Mouse (Mus musculus) liver, postnatal 0 days (tissue): ENCODE results near the gene Stk32b. TPM values are rescaled to one million over a fixed set of nuclear protein-coding genes. Genes with fewer than 3 reads are reported as not detected.

Experiments used
- ATAC-seq: fragments of 200-750 bp; cut with Nextera tagmentation; 2 replicates; pipeline ENCODE4 v1.8.0; 2017; ENCODE audit warnings: mild to moderate bottlenecking, moderate library complexity
- DNase-seq: peaks from one replicate; pipeline ENCODE4 v3.0.0-alpha.2; 2016
- H3K27ac ChIP-seq: fragments of 300-500 bp; sonication (generic); 2 replicates; pipeline ENCODE4 v1.5.1; 2014; ENCODE audit warnings: antibody characterized with exemption, moderate library complexity, mild to moderate bottlenecking, low read depth
- H3K27me3 ChIP-seq: fragments of 300-500 bp; sonication (generic); 2 replicates; pipeline ENCODE4 v1.6.1; 2014; ENCODE audit warnings: low read length, control low read depth, mixed read lengths; ENCODE audit not compliant: insufficient read depth
- H3K36me3 ChIP-seq: fragments of 300-500 bp; sonication (generic); replicated peaks from 2 replicates; pipeline ENCODE4 v1.6.1; 2014; ENCODE audit warnings: mild to moderate bottlenecking, control low read depth, low read length, moderate library complexity, mixed read lengths; ENCODE audit not compliant: insufficient read depth
- H3K4me1 ChIP-seq: fragments of 300-500 bp; sonication (generic); 2 replicates; pipeline ENCODE4 v1.6.1; 2014; ENCODE audit warnings: antibody characterized with exemption, mild to moderate bottlenecking, control low read depth; ENCODE audit not compliant: insufficient read depth
- H3K4me2 ChIP-seq: fragments of 300-500 bp; sonication (generic); 2 replicates; pipeline ENCODE4 v1.6.1; 2014; ENCODE audit warnings: low read depth, mild to moderate bottlenecking, low read length, moderate library complexity, mixed read lengths
- H3K4me3 ChIP-seq: fragments of 300-500 bp; sonication (generic); 2 replicates; pipeline ENCODE4 v1.5.1; 2014; ENCODE audit warnings: low read depth, low read length
- H3K9ac ChIP-seq: fragments of 300-500 bp; sonication (generic); replicated peaks from 2 replicates; pipeline ENCODE4 v1.6.1; 2014; ENCODE audit warnings: mild to moderate bottlenecking, moderate library complexity
- H3K9me3 ChIP-seq: fragments of 300-500 bp; sonication (generic); 2 replicates; pipeline ENCODE4 v1.6.1; 2016; ENCODE audit warnings: mild to moderate bottlenecking, control low read depth, low read length, mixed read lengths
- CTCF ChIP-seq: sonication (generic); IDR thresholded peaks from 2 replicates; pipeline ENCODE4 v1.5.1; 2016; ENCODE audit warnings: antibody characterized with exemption, low read depth
- EP300 ChIP-seq: IDR thresholded peaks from 2 replicates; pipeline ENCODE4 v1.6.1; 2016; ENCODE audit warnings: antibody characterized with exemption, low read depth, mild to moderate bottlenecking
- WGBS: fragments of 180-500 bp; shearing (Covaris S2); extraction: QIAGEN DNeasy Blood & Tissue Kit; methylation state at CpG from one replicate; pipeline ENCODE4 v1.1.7; 2014; ENCODE audit not compliant: insufficient replicate concordance; 5-methylcytosine and 5-hydroxymethylcytosine counted together
- polyA plus RNA-seq: library from polyadenylated mRNA; unstranded; fragments of >200 nt; fragmentation: Nextera tagmentation; extraction: Ambion mirVana; gene quantifications from 2 replicates; pipeline ENCODE4 v1.2.1, GENCODE M21; 2015

The Stk32b gene
- 0.05 and 0.09 TPM in 2 replicates for polyA plus RNA-seq

DNA sequence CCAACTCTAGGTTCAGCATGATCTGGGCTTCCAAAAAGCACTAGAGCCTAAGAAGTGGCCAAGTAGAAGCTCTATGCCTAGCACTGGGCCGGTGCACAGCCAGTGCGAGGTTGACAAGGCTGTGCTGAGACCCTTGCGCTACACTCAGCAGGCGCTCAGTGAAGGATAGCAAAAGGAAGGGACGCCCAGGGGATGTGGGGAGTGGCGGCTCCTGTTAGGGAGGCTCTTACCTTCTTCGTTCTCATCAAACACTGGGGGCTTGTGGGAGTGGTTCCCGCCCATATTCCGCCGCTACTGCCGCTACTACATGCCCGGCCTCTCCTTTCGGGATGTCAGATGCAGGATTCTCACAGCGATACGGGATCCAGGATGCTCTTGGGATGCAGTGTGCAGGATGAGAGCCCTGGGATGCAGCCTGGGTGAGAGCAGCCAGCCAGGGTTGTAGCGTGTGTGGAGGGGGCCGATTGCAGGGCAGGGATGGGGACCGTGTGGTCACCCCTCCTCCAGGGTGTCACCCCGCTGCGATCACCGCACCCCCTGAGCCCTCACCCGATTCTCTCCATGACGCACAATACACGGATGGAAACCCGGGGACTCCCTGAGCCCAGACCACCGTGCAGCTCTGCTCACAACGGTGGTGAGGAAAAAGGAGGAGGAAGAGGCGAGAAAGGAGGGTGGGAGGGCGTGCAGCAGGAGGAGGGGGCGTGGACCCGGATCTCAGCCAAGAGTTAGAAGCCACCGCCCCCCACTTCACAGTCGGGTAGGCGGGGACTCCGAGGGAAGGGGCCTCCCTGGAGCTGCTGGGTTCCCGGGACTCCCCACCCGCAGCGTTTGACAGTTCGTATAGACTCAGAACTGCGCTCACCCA lies at the start of gene Stk32b:
Stk32b (minus strand) TSS at position 667 of the 868 bp plus-strand sequence.
- Histone ChIP-seq H3K36me3 (no peaks in the 10 kb centered on the region), H3K4me3 (no peak within 1 kb of the TSS), H3K9me3 (no peaks in the 10 kb centered on the region; the same call in 1 of the 2 replicates), H3K27ac (no peak within 1 kb of the TSS), H3K4me2 (peak within 1 kb of the TSS; percentile 53), H3K27me3 (peaks cover 17% of the 10 kb centered on the region), H3K9ac (no peak within 1 kb of the TSS), H3K4me1 (no peaks in the 10 kb centered on the region; the same call in 1 of the 2 replicates)
- ATAC-seq: no peak
- WGBS: 2% methylated on average over 40 of the region's 40 CpGs
- TF ChIP-seq EP300 (no peak), CTCF (no peak)
- DNase-seq: no peak

DNA sequence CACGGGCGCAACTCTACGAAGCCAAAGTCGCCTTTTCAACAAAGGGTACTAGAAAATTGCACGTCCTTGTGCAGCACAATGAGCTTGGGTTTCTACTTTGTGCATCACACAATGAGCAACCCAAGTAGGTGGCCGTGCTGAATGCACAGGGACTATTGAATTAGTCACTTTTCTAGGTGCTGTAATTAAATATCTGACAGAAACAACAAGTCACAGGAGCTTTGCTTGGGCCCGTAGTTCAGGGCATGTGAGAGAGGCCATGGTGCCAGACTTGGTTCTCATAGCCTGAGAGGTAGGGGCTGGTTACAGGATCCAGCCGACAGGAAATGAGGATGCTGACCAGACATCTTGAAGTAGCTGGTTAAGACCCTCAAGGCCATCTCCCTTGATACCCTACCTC lies 48.9 kb upstream of the Stk32b start:
- no peak overlapping the region for H3K4me3 ChIP-seq
- no peak overlapping the region for H3K27ac ChIP-seq
- TF ChIP-seq CTCF (no peak), EP300 (no peak)
- DNase-seq: no peak
- no peaks in the 10 kb centered on the region for H3K9me3 ChIP-seq
- 77% methylated on average over 8 of the region's 8 CpGs for WGBS
- H3K4me2 ChIP-seq: no peak overlapping the region
- H3K27me3 ChIP-seq: no peaks in the 10 kb centered on the region
- H3K4me1 ChIP-seq: no peaks in the 10 kb centered on the region
- H3K36me3 ChIP-seq: no peaks in the 10 kb centered on the region
- no peak for ATAC-seq
- no peak overlapping the region for H3K9ac ChIP-seq

DNA sequence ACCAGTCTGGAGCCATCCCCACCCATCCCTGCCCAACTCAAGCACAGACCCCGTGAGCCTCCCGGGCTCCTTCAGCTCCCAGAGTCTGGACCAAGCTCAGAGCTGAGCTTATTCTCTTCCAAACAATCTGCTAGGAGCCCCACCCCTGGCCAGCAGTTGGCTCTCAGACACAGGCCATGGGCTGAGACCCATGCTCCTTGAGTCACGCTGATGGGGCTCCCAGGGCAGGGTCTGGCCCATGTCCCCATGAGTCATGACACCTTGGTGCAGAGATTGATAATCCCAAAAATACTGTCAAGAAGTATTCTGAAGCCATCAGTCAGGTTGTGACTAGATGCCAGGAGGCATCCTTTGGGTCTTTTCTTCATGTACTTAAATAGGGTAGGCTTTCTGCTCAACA lies 45.1 kb upstream of the Stk32b start:
- H3K4me3 ChIP-seq: no peak overlapping the region
- H3K27ac ChIP-seq: no peak overlapping the region
- H3K27me3 ChIP-seq: no peaks in the 10 kb centered on the region
- TF ChIP-seq EP300: no peak
- TF ChIP-seq CTCF: no peak
- H3K9me3 ChIP-seq: no peaks in the 10 kb centered on the region
- no peak overlapping the region for H3K4me2 ChIP-seq
- ATAC-seq (no peak), DNase-seq (no peak)
- no peak overlapping the region for H3K9ac ChIP-seq
- WGBS: 90% methylated on average over 3 of the region's 3 CpGs
- H3K36me3 ChIP-seq: no peaks in the 10 kb centered on the region
- H3K4me1 ChIP-seq: no peaks in the 10 kb centered on the region

DNA sequence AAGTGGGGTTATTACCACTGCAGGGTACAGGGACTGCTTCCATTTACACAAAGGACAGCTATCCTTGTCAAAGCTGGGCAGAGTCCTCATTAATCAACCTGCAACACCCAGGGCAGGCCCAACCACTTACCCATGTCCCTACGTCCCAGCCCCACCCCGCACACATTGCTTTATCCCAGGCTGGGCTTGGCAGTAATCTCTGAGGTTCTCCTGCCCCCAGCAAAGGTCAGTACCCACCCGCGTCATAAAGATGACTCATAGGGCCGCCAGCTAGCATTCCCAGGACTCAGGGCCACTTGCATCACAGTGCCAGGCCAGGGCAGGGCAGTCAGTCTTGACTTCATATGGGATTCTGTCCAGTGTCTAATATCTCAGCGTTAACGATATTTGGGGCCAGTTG lies 36.4 kb upstream of the Stk32b start:
- Histone ChIP-seq H3K4me2 (no peak overlapping the region), H3K27ac (no peak overlapping the region), H3K4me1 (no peaks in the 10 kb centered on the region), H3K36me3 (no peaks in the 10 kb centered on the region), H3K27me3 (no peaks in the 10 kb centered on the region), H3K9ac (no peak overlapping the region), H3K4me3 (no peak overlapping the region), H3K9me3 (no peaks in the 10 kb centered on the region)
- ATAC-seq: no peak
- 63% methylated on average over 7 of the region's 7 CpGs for WGBS
- no peak for DNase-seq
- TF ChIP-seq CTCF (no peak), EP300 (no peak)

DNA sequence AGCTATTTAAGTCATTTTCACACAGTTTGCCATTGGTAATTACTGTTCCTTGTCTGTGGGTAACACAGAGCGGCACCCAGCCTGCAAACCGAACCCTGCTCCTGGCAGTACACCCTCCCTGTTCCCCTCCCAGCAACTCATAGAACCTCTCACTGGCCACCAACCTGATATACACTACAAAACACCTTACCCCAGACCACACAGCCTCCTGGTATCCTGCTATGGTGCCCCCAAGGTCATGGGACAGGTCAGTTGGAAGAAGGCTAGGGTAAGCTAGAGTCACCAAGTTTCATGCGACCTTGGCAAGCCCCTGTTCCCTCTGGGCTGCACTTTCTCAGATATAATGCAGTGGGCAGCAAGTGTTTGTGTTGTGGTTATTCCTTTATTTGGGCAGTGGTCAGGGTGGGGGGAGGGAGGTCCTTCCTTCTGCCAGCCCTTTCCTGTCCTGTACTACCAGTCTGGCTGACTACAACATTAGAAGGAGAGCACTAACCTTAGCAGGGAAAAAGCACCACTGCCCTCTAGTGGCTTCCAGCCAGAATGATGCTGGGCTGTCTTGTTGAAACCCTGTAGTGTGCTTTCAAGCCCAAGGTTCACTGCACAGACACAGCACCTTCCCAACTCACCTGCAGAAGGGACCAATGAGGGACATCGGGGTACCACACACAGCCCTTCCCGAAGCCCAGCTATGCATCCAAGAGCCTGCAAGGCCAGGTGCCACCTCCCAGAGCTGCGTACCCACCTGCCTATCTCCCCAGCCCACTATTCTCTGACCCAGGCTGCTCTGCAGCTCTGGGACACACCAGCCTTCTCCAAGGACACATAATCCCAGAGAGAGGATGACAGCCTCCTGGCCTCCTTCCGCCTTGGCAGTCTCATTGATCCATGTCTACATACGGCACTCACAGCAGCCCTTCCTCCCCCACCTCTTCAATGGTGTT lies 35.3 kb upstream of the Stk32b start:
- Histone ChIP-seq H3K9me3 (no peaks in the 10 kb centered on the region), H3K27ac (no peak overlapping the region), H3K36me3 (no peaks in the 10 kb centered on the region), H3K9ac (no peak overlapping the region), H3K27me3 (no peaks in the 10 kb centered on the region), H3K4me3 (no peak overlapping the region), H3K4me2 (no peak overlapping the region), H3K4me1 (no peaks in the 10 kb centered on the region)
- 51% methylated on average over 8 of the region's 8 CpGs for WGBS
- DNase-seq (peak; percentile 37), ATAC-seq (no peak)
- no peak for TF ChIP-seq EP300
- peak; percentile 74 for TF ChIP-seq CTCF
